Mouse (Mus musculus) liver, embryonic 15.5 days (tissue): Measurements from ENCODE around the gene Dock6. TPM values are rescaled to one million over a fixed set of nuclear protein-coding genes. Genes with fewer than 3 reads are reported as not detected.

Source experiments
- microRNA-seq: library from miRNA; unstranded; fragments of <30 nt; microRNA quantifications from one replicate; pipeline ENCODE4, GENCODE M21; 2016
- polyA plus RNA-seq: library from polyadenylated mRNA; unstranded; fragments of >200 nt; fragmentation: Nextera tagmentation; extraction: Ambion mirVana; gene quantifications from 2 replicates; pipeline ENCODE4 v1.2.1, GENCODE M21; 2015

Dock6 gene
- polyA plus RNA-seq, 1 experiment from 2014 or later, result 4.2 TPM

Small RNAs within 50 kb of the gene (microRNA-seq; reads per million reads assigned to microRNA genes)
- 2.8 reads per million, percentile 3 among the genes with 10 or more reads in this experiment for gene Mir7083

Other genes with a start within 250 kb of the Dock6 start
- gene Smarca4, start 236.5 kb downstream of the Dock6 start, polyA plus RNA-seq, result 22.5 and 24.5 TPM in 2 replicates
- 24.5 and 24.6 TPM in 2 replicates for gene Ldlr, start 129.2 kb downstream of the Dock6 start, polyA plus RNA-seq
- 76.8 and 82.2 TPM in 2 replicates for gene Spc24, start 92.3 kb downstream of the Dock6 start, polyA plus RNA-seq
- 4.8 and 5.5 TPM in 2 replicates for gene Kank2, start 53.9 kb downstream of the Dock6 start, polyA plus RNA-seq
- 35.0 and 42.9 TPM in 2 replicates for gene Angptl8, start 17.1 kb downstream of the Dock6 start, polyA plus RNA-seq
- 12.0 and 13.1 TPM in 2 replicates for gene Rab3d, start 65.6 kb upstream of the Dock6 start, polyA plus RNA-seq
- gene Ccdc159, start 74.8 kb upstream of the Dock6 start, polyA plus RNA-seq, result 0.99 and 1.5 TPM in 2 replicates
- gene Tmem205, start 74.9 kb upstream of the Dock6 start, polyA plus RNA-seq, result 137 and 160 TPM in 2 replicates
- 1.2 and 1.5 TPM in 2 replicates for gene Plppr2, start 84.4 kb upstream of the Dock6 start, polyA plus RNA-seq
- gene Swsap1, start 103.1 kb upstream of the Dock6 start, polyA plus RNA-seq, result 2.2 and 2.5 TPM in 2 replicates
- 124 and 142 TPM in 2 replicates for gene Epor, start 110.9 kb upstream of the Dock6 start, polyA plus RNA-seq
- 0.10 and 0.13 TPM in 2 replicates for gene Rgl3, start 136.8 kb upstream of the Dock6 start, polyA plus RNA-seq
- not detected in 2 replicates for gene Ccdc151, start 150.0 kb upstream of the Dock6 start, polyA plus RNA-seq
- 50.6 and 57.5 TPM in 2 replicates for gene Prkcsh, start 150.2 kb upstream of the Dock6 start, polyA plus RNA-seq
- 0.02 and 0.05 TPM in 2 replicates for gene Elavl3, start 199.4 kb upstream of the Dock6 start, polyA plus RNA-seq
- not detected in 2 replicates for gene Gm49318, start 218.6 kb upstream of the Dock6 start, polyA plus RNA-seq
- gene Zfp653, start 218.7 kb upstream of the Dock6 start, polyA plus RNA-seq, result 4.9 and 6.6 TPM in 2 replicates
- gene Ecsit, start 232.8 kb upstream of the Dock6 start, polyA plus RNA-seq, result 21.9 and 26.2 TPM in 2 replicates
- gene Cnn1, start 246.6 kb upstream of the Dock6 start, polyA plus RNA-seq, result 0.96 and 1.4 TPM in 2 replicates